Mouse (Mus musculus) bone marrow, adult 2 months (tissue): ENCODE measurements around the gene Rpl35a.

Experiments used
- CTCF ChIP-seq: fragments of 200-500 bp; IDR thresholded peaks from 2 replicates; pipeline ENCODE4 v1.5.1; 2011; ENCODE audit warnings: low read length, control low read depth; ENCODE audit not compliant: control insufficient read depth, insufficient read depth
- POLR2A ChIP-seq: fragments of 200-500 bp; IDR thresholded peaks from 2 replicates; pipeline ENCODE4 v1.6.1; 2011; ENCODE audit warnings: low read depth, mild to moderate bottlenecking, control low read depth, low read length, borderline replicate concordance; ENCODE audit not compliant: control insufficient read depth

GRCm38 (mm10) chr16:33015986-33016385, 40.3 kb upstream of the Rpl35a start:
- TF ChIP-seq POLR2A = no peak
- no peak for TF ChIP-seq CTCF
